Mouse (Mus musculus): Measurements from ENCODE around the gene Metrn. TPM values are rescaled to one million over a fixed set of nuclear protein-coding genes. Genes with fewer than 3 reads are reported as not detected.

The Metrn gene
- total RNA-seq (2021): 10 to 100 TPM; 64.3 to 72.0 TPM

DNA sequence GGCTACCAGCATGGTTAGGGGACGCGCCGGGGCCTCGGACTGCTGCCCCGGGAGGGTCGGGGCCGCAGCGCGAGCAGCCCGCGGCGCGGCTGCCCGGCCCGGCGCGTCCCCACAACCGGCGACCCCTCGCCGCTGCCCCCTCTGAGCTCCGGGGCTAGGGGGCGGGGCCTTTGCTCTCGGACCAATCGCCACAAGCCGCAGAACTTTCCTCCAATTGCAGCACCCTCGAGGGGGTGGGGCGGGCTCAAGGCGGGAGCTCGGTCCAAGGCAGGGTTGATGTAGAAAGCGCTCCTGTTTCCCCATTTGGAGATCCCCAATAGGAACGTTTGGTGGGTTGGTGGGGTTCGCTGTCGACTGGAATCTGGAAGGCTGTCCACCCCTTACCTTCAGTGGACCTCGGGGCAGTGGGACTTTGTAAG is at the start of gene Metrn:
TSS of gene Metrn (minus strand) at position 186 of the 419 bp plus-strand sequence.
- intact Hi-C loops (cut with DNase I): loop anchor here (1.0 kb wide), 1 partner anchor 24 kb away; the partner anchor contains the start of gene Narfl
- DNase-seq: peak; percentile 85

DNA sequence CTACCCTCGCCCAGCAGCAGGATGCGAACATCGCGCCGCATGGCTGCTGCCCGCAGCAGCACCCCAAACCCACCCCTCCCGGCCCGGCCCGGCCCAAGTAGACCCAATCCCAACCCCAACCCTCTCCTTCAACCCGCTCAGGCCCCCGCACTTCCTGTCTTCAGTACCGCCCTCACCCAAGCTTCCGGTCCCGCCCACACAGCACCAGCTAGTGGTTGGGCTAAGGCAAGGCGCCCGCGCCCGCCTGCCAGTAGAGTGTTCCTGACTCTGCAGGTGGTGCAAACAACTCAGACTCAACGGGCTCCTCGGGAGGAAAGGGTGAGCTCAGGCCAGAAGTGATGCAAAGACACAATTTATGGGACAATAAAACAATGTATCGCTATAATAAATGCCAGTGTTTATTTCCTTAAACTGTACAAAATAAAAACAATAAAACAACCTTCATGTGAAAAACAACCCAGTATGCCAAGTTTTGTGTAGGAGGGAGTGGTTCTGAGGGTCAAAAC is 47.5 kb upstream of the Metrn start, which contains the start of gene Rhot2:
TSS of gene Rhot2 (minus strand) at position 456 of the 506 bp plus-strand sequence.
- intact Hi-C loops (cut with DNase I): loop anchor here (2.0 kb wide), 1 partner anchor 24 kb away; the partner anchor contains the start of gene Mcrip2
- DNase-seq: peak; percentile 93 to 95

DNA sequence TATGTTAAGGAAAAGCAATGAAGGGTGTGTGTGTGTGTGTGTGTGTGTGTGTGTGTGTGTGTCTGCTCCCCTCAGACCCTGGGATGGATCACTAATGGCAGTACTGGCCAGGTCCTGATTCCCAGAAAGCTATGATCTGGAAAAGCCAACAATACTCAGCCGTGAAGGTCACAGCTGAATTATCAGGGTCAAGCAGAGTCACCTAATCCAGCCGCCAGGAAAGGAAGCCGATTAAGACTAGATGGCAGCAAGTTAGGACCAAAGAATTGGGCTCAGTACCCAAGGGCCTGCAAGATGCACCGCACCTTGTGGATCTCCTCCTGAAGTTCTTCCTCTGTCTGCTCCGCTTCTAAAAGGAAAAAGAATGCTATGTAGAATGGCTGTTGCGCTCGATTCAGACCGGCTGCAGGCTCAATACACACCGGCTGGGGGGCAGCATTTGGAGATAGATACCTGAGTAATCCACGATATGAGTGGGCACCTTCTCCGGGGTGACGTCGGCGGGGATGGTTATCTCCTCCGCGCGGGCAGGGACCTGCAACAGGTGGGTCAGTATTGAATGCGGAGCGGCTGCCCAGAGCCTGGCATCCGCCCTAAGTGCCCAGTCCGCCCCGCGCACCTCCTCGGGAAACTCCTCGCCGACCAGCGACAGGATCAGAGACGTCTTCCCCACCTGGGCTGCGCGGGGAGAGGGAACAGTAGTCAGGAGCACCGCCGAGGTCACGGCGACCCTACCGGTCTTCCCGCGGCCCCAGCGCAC is 46.9 kb upstream of the Metrn start:
- no peak for DNase-seq
- intact Hi-C loops (cut with DNase I): loop anchor here (2.0 kb wide), 1 partner anchor 25 kb away; the partner anchor contains the start of gene Mcrip2

DNA sequence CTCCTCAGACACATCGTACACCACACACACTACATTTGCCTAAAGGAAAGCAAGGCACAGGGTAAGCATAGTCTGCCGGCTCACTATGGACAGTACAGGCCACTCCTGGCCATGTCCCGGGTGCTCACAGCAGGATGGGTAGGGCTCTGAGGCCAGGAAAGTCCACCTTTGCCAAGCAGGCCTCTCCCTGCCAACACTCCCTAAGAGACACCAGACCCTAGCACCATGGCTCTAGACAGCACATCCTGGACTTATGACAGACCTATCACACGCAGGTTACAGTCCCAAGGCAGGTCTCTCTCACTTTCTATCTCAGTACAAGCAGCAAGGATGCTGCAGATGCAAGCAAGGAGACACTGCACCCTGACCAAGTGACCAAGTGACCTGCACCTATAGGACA is 46.2 kb upstream of the Metrn start:
- intact Hi-C loops (cut with DNase I): no loop called here
- no peak for DNase-seq

DNA sequence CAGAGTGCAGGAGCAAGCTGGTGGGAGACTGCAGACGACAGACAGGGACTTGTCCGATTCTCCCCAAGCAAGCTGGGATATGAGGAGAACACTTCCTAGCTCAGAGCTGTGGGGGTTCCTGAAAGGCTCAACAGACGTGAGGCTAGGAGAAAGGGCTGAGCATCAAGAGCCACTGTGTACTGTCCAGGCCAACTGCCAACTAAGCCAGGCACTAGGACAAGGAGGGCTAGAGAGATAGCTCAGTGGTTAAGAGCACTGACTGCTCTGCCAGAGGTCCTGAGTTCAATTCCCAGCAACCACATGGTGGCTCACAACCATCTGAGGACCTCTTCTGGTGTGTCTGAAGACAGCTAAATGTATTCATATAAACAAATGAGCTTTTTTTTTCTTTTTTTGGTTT is 45.6 kb upstream of the Metrn start:
- DNase-seq: no peak
- intact Hi-C loops (cut with DNase I): no loop called here

- intact Hi-C loops (cut with DNase I): no loop called here
Observed at GRCm38 (mm10) chr17:25841117-25841880, 44.4 kb upstream of the Metrn start, which contains the start of gene Gm20683. Gene Gm20683 (minus strand): TSS chr17:25841763.

GRCm38 (mm10) chr17:25840519-25840918 is 43.6 kb upstream of the Metrn start:
- no peak for DNase-seq
- intact Hi-C loops (cut with DNase I): no loop called here

More at GRCm38 (mm10) chr17:25841117-25841880, 44.4 kb upstream of the Metrn start, which contains the start of gene Gm20683:
- DNase-seq: no peak

GRCm38 (mm10) chr17:25839455-25840235 is 42.7 kb upstream of the Metrn start:
- intact Hi-C loops (cut with DNase I): no loop called here
- DNase-seq: no peak

DNA sequence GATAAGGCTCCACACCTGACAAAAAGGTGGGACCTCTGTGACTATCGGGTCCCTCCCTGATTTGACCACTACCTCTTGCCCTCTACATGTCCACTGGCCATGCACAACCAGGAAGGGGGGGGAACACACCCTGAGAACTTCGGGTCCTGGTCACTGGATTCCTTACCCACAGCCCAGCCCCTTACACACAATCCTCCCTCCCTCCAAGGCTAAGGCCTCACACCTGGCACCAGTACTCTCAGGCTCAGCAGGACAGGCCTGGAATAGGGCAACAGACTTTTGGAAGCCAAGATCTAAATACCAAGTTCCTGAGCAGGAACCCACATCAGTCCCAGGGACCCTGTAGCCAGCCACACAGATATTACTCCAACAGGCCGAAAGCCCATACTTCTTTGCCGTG is 42.0 kb upstream of the Metrn start:
- no peak for DNase-seq
- intact Hi-C loops (cut with DNase I): no loop called here

- intact Hi-C loops (cut with DNase I): no loop called here
- DNase-seq: no peak
Observed at GRCm38 (mm10) chr17:25837533-25837932, 40.6 kb upstream of the Metrn start.

GRCm38 (mm10) chr17:25837076-25837410 is 40.1 kb upstream of the Metrn start, which contains the start of gene Rhbdl1:
Gene Rhbdl1 (minus strand): TSS chr17:25837295.
- intact Hi-C loops (cut with DNase I): no loop called here
- peak; percentile 64 to 67 for DNase-seq

DNA sequence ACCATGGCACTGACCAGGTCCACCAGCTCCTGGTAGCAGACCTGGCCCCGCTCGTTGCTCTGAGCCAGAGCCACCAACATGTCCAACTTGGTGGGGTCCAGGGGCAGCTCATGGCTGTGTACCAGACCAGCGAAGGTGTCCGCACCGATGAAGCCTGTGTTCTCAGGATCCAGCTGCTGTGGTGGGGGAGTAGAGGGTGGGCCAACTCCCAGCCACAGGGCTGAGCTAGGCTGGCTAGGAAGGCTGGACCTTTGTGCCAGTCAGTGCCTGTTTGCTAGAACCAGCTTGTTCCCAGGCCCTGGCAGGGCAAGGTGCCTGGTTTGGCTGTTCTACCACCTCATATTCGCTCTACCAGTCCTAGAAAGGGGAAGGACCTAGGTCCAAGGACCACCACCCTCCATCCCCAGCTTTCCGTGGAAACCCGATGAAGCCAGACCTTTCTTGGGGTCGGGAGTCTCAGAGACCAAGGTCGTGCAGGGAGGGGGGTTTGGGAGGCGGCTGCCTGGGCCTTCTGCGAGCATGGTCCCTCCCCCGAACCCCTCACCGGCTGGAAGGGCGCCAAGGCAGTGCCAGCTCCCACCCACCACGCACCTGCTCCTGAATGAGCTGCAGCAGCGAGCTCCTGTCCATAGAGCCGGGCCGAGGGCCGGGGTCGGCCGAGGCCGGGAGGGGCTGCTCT is 39.6 kb upstream of the Metrn start:
- DNase-seq: peak in 1 of 2 experiments; percentile 27
- intact Hi-C loops (cut with DNase I): no loop called here

- intact Hi-C loops (cut with DNase I): no loop called here
Observed at GRCm38 (mm10) chr17:25835816-25836215, 38.9 kb upstream of the Metrn start.

GRCm38 (mm10) chr17:25835301-25835700 is 38.4 kb upstream of the Metrn start:
- intact Hi-C loops (cut with DNase I): no loop called here
- no peak for DNase-seq

More at GRCm38 (mm10) chr17:25835816-25836215, 38.9 kb upstream of the Metrn start:
- no peak for DNase-seq

GRCm38 (mm10) chr17:25834595-25835222 is 37.8 kb upstream of the Metrn start:
- intact Hi-C loops (cut with DNase I): no loop called here
- no peak for DNase-seq

DNA sequence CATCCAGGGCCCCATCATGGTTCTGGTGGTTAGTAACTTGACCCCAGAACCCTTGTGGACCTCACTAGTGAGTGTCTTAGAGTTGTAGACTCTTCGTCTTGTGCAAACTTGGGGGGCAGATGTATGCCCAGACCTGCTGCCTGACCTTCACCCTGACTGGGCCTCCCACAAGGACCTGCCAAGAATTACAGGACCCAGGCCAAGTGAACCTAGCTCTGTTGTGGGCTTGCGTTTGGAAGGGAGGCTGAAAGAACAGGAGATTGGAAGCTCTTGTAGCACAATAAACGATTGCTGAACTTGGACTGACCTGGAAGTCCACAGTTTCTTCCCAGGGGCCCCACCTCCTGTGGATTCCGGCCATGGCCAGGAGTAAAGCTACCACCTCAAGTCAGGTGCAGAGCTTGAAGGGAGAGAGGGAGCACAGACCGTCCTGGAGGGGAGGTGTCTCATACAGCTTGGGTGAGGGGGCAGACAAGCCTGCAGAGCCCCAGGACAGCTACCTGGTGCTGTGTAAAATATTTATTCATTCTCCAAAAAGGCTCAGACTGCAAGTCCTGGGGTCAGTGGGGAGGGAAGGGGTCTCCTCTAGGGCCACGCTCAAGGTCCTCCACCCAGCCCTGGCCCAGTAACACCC is 37.1 kb upstream of the Metrn start:
- intact Hi-C loops (cut with DNase I): no loop called here
- peak in 1 of 2 experiments; percentile 25 for DNase-seq

DNA sequence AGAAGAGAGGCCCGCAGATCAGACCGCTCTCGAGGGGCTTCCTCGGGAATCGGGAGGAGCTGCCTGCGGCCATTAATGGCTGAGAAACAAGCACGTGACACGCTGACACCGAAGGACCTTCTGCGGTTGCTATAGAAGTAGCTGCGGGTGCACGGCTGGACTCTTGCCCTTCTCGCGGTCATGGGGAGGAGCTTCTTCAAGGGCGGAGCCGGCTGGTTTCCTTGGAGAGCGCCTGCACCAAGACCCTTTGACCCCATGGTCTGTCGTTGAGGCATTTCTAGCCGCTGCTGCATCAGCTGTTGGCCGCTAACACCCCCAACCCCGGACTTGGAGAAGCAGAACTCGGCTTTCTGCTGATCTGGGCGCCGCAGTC is 36.3 kb upstream of the Metrn start, which contains the start of gene Stub1:
TSS of gene Stub1 (minus strand) at position 114 of the 373 bp plus-strand sequence.
- DNase-seq: peak in 1 of 2 experiments; percentile 90
- intact Hi-C loops (cut with DNase I): no loop called here

GRCm38 (mm10) chr17:25832436-25833290 is 35.7 kb upstream of the Metrn start:
- DNase-seq: peak; percentile 99 to 100
- intact Hi-C loops (cut with DNase I): no loop called here

Data from heart, postnatal 36 days (tissue).